Mouse (Mus musculus) leukemia stem cell, adult 10-12 weeks (primary cell): ENCODE results near the gene Itpr1. TPM values are rescaled to one million over a fixed set of nuclear protein-coding genes. Genes with fewer than 3 reads are reported as not detected.

ENCODE experiments used
- polyA plus RNA-seq: library from polyadenylated mRNA; stranded (reverse); fragments of >175 nt; gene quantifications from 2 replicates; pipeline ENCODE4 v1.2.3, GENCODE M21; 2012; ENCODE audit warnings: low replicate concordance

Itpr1 gene
- polyA plus RNA-seq, result 3.2 and 7.3 TPM in 2 replicates

GRCm38 (mm10) chr6:108212881-108213295 is at the start of gene Itpr1:
TSS of gene Itpr1 (plus strand) at chr6:108213096.

GRCm38 (mm10) chr6:108184847-108185684 is 27.8 kb upstream of the Itpr1 start, which contains the start of gene Sumf1:
TSS of gene Sumf1 (minus strand) at chr6:108185582.

Other genes with a start within 250 kb of the Itpr1 start
- 0.13 and 0.21 TPM in 2 replicates for gene Setmar, start 148.1 kb upstream of the Itpr1 start, polyA plus RNA-seq
- gene Sumf1, start 27.5 kb upstream of the Itpr1 start, polyA plus RNA-seq, result 18.8 and 34.9 TPM in 2 replicates